Mouse (Mus musculus) forebrain, embryonic 10.5 days (tissue): ENCODE results near the gene Bst1. TPM values are rescaled to one million over a fixed set of nuclear protein-coding genes. Genes with fewer than 3 reads are reported as not detected.

Source experiments
- DNase-seq: peaks from one replicate; pipeline ENCODE4 v3.0.0-alpha.2; 2017; ENCODE audit warnings: low spot score; ENCODE audit errors: extremely low spot score
- H3K27ac ChIP-seq: fragments of 300-500 bp; sonication (generic); 2 replicates; pipeline ENCODE4 v1.5.1; 2016; ENCODE audit warnings: mild to moderate bottlenecking
- H3K27me3 ChIP-seq: fragments of 300-500 bp; sonication (generic); 2 replicates; pipeline ENCODE4 v1.6.1; 2016; ENCODE audit warnings: mild to moderate bottlenecking; ENCODE audit not compliant: poor library complexity, severe bottlenecking
- H3K36me3 ChIP-seq: fragments of 300-500 bp; sonication (generic); replicated peaks from 2 replicates; pipeline ENCODE4 v1.6.1; 2016; ENCODE audit warnings: mild to moderate bottlenecking, moderate library complexity
- H3K4me1 ChIP-seq: fragments of 300-500 bp; sonication (generic); 2 replicates; pipeline ENCODE4 v1.6.1; 2016
- H3K4me3 ChIP-seq: fragments of 300-500 bp; sonication (generic); 2 replicates; pipeline ENCODE4 v1.5.1; 2016; ENCODE audit warnings: mild to moderate bottlenecking, moderate library complexity
- H3K9me3 ChIP-seq: fragments of 300-500 bp; sonication (generic); 2 replicates; pipeline ENCODE4 v1.6.1; 2016; ENCODE audit warnings: mild to moderate bottlenecking, moderate library complexity
- WGBS: fragments of 180-500 bp; shearing (Covaris S2); methylation state at CpG from one replicate; pipeline ENCODE4 v1.1.7; 2016; 5-methylcytosine and 5-hydroxymethylcytosine counted together
- polyA plus RNA-seq: library from polyadenylated mRNA; unstranded; fragments of >200 nt; fragmentation: Nextera tagmentation; extraction: Ambion mirVana; gene quantifications from 2 replicates; pipeline ENCODE4 v1.2.1, GENCODE M21; 2016

Gene Bst1
- polyA plus RNA-seq, 1 experiment from 2014 or later = 0.12 TPM

DNA sequence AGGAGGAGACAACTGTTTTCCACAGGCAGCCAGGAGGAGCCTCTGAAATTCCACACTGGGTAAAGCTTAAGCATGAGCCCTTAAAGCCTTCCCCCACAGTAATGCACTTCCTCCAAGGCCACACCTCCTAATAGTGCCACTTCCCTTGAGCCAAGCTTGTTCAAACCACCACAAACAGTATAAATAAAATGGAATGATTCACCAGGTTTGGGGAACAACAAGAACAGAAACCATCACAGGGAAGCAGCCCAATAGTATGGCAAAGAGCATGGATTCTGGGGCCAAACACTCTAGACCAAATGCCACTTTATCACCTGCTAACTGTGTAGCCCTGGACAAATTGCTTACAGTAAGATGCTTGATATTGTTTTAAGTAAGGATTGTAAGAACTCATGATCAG is 28.9 kb downstream of the Bst1 start:
- Histone ChIP-seq H3K4me1 (peaks cover 7% of the 10 kb centered on the region), H3K9me3 (peaks cover 5% of the 10 kb centered on the region; the same call in 1 of the 2 replicates), H3K27me3 (no peaks in the 10 kb centered on the region), H3K36me3 (no peaks in the 10 kb centered on the region), H3K4me3 (no peak overlapping the region), H3K27ac (no peak overlapping the region)
- no peak for DNase-seq

DNA sequence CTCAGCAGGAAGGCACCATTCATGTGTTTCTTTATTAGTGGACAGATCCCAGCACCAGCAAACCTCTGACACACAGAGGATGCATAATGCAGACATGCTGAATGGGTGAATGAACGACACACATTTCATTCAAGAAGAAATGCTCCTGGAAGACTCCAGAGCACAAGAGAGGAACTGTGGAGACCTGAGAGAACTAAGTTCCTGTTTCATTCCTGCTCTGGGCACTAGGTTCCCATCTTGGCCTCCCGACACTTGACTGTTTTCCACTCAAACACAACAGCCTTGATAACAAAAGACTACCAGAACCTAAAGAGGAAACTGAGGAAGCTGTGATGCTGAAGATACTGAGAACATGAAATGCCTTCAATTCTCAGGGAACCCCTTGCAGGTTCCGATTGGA is 29.6 kb downstream of the Bst1 start:
- DNase-seq = no peak
- no peak overlapping the region for H3K27ac ChIP-seq
- H3K9me3 ChIP-seq = peaks cover 5% of the 10 kb centered on the region; the same call in 1 of the 2 replicates
- 86% methylated on average over 3 of the region's 3 CpGs for WGBS
- no peaks in the 10 kb centered on the region for H3K27me3 ChIP-seq
- no peak overlapping the region for H3K4me3 ChIP-seq
- peaks cover 7% of the 10 kb centered on the region for H3K4me1 ChIP-seq
- no peaks in the 10 kb centered on the region for H3K36me3 ChIP-seq

GRCm38 (mm10) chr5:43853096-43853867 is 34.6 kb downstream of the Bst1 start:
- no peak overlapping the region for H3K27ac ChIP-seq
- 81% methylated on average over 11 of the region's 11 CpGs for WGBS
- H3K4me1 ChIP-seq = no peaks in the 10 kb centered on the region
- H3K9me3 ChIP-seq = peaks cover 3% of the 10 kb centered on the region; the same call in 1 of the 2 replicates
- no peaks in the 10 kb centered on the region for H3K27me3 ChIP-seq
- no peaks in the 10 kb centered on the region for H3K36me3 ChIP-seq
- no peak overlapping the region for H3K4me3 ChIP-seq
- DNase-seq = no peak

DNA sequence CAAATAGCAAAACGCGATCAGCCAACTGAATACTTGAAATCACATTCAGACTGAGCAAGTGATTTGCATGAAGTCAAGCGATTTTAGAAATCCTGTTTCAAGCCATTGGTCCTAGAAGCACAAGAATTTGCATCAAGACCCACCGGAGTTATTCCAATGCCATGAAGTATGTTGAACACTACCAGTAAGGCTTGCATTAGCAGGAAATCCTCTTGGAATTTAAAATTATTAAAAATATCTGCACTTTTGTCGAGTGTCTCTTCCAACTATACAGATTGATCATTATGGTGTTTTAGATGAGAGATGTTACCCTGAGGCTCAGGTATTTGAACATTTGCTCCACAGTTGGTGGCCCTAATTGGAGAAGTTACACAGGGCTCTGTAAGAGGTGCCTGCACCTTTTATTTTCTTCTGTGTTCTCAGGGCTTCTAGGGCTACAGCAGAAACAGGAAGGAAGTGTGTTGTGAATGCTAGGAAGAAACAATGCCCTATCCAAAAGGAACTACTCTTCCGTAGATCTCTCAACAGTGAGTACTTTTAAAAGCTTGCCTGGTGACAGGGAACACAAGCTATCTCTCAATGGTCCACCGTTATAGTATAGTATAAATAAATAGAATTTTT is 35.3 kb downstream of the Bst1 start:
- 86% methylated on average over 7 of the region's 7 CpGs for WGBS
- Histone ChIP-seq H3K36me3 (no peaks in the 10 kb centered on the region), H3K9me3 (peaks cover 3% of the 10 kb centered on the region; the same call in 1 of the 2 replicates), H3K27me3 (no peaks in the 10 kb centered on the region), H3K4me1 (no peaks in the 10 kb centered on the region), H3K27ac (no peak overlapping the region), H3K4me3 (no peak overlapping the region)
- DNase-seq = no peak

DNA sequence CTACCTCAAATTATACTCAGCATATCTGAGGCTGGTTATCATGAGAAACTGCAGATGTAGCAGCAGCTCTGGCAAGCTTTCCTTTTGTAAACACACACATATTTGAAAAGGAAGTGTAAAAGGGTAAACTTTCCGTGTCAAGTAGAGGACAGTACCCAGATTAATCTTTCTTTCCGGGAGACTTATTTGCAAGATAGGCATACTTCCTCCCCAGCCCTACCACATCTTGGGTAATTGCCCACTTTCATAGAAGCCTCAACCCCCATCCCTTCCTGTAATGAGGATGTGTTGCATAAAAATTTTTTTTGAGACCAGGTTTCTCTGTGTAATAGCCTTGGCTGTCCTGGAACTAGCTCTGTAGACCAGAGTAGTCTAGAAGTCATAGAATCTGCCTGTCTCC is 37.1 kb downstream of the Bst1 start:
- no peak for DNase-seq
- H3K27ac ChIP-seq = no peak overlapping the region
- no peaks in the 10 kb centered on the region for H3K36me3 ChIP-seq
- no peaks in the 10 kb centered on the region for H3K27me3 ChIP-seq
- H3K9me3 ChIP-seq = peaks cover 3% of the 10 kb centered on the region; the same call in 1 of the 2 replicates
- H3K4me1 ChIP-seq = no peaks in the 10 kb centered on the region
- no peak overlapping the region for H3K4me3 ChIP-seq
- WGBS = 86% methylated on average over 2 of the region's 2 CpGs

DNA sequence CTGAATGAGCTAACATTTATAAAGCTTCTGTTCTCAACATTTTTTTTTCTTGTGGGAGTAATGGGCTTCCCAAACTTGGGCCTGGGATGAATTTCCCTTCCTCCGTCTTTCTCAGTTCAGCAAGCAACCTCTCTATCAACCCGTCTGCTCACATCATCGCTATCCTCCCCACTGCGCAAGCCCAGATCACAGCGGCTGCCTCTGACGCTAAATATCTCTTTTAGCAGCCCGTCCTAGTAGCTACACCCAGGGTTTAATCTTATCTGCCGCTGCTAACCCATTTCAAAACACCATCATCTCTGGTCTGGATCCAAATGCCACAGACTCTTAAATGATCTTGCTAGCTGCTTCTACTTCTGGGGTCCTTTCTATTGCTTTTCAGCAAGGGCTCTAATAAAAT is 41.0 kb downstream of the Bst1 start:
- no peak overlapping the region for H3K4me3 ChIP-seq
- H3K4me1 ChIP-seq = no peaks in the 10 kb centered on the region
- no peaks in the 10 kb centered on the region for H3K36me3 ChIP-seq
- H3K27ac ChIP-seq = no peak overlapping the region
- H3K27me3 ChIP-seq = no peaks in the 10 kb centered on the region
- no peak for DNase-seq
- WGBS = 94% methylated on average over 8 of the region's 8 CpGs
- peaks cover 3% of the 10 kb centered on the region; the same call in 1 of the 2 replicates for H3K9me3 ChIP-seq

- over 99% methylated on average over 5 of the region's 5 CpGs for WGBS
- no peak overlapping the region for H3K27ac ChIP-seq
- no peaks in the 10 kb centered on the region for H3K36me3 ChIP-seq
- DNase-seq = no peak
- H3K9me3 ChIP-seq = peaks cover 3% of the 10 kb centered on the region; the same call in 1 of the 2 replicates
- no peaks in the 10 kb centered on the region for H3K4me1 ChIP-seq
- no peaks in the 10 kb centered on the region for H3K27me3 ChIP-seq
- no peak overlapping the region for H3K4me3 ChIP-seq
Observed at GRCm38 (mm10) chr5:43860096-43860495, 41.4 kb downstream of the Bst1 start.

DNA sequence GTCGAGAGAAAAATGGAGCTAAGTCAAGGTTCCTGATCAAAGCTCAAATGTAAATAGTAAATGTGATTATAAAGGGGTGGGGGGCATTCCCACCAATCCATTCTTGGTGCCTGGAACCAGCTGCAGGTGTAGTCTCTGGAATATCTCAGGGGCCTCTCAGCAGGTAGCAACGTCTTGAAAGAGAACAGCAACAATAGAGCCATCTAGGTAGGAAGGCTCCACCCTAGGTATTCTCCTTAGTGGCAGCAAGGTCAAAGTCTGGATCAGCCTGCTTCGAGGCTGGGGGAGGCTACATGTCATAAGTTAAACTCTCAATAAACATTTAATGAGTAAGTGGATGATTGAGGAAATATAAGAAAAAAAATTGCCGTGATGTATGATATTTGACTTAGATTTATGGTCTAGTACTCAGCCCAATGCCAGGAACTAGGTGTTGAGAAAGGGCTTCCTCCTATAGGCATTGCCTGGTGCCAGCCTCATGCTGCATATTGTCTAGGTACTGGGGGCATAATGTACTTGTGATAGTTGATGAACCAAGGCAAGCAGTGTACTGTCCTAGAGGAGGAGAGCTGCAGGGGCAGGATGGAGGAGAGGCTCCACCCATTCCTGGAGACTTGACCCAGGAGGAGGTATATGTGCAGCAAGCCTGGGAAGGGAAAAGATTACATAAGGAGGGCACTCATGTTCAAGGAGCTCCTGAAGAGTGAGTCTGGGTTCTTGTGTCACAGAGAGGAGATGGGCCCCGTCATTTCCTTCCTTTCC is 42.2 kb downstream of the Bst1 start:
- Histone ChIP-seq H3K36me3 (no peaks in the 10 kb centered on the region), H3K9me3 (peaks cover 3% of the 10 kb centered on the region; the same call in 1 of the 2 replicates), H3K27me3 (no peaks in the 10 kb centered on the region), H3K4me3 (no peak overlapping the region), H3K27ac (no peak overlapping the region), H3K4me1 (no peaks in the 10 kb centered on the region)
- 82% methylated on average over 5 of the region's 5 CpGs for WGBS
- DNase-seq = no peak

DNA sequence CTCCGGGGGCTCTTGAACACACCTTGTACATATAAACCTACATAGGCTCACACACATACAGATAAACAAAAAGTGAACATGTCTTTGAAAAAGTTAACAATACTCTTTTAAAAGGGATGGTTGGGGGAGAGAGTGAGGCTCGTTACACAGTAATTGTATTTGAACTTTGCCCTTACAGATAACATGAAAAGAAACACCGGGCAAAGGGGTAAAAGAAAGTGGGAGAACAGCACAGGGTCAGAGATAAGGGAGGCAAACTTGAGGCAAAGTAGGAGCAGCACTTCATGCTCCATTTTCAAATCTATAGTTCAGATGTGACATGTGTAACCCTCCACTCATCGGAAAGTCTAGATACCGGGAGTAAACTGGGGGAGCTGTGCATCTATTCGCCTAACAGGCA is 45.0 kb downstream of the Bst1 start:
- Histone ChIP-seq H3K4me3 (no peak overlapping the region), H3K4me1 (peaks cover 4% of the 10 kb centered on the region), H3K27me3 (peaks cover 11% of the 10 kb centered on the region), H3K27ac (no peak overlapping the region), H3K36me3 (no peaks in the 10 kb centered on the region), H3K9me3 (no peaks in the 10 kb centered on the region)
- no peak for DNase-seq
- WGBS = 83% methylated on average over 6 of the region's 6 CpGs

GRCm38 (mm10) chr5:43865316-43865715 is 46.6 kb downstream of the Bst1 start:
- no peak for DNase-seq
- peaks cover 16% of the 10 kb centered on the region for H3K4me1 ChIP-seq
- H3K27ac ChIP-seq = no peak overlapping the region
- no peak overlapping the region for H3K4me3 ChIP-seq
- H3K9me3 ChIP-seq = no peaks in the 10 kb centered on the region
- 84% methylated on average over 2 of the region's 2 CpGs for WGBS
- H3K36me3 ChIP-seq = no peaks in the 10 kb centered on the region
- peaks cover 15% of the 10 kb centered on the region for H3K27me3 ChIP-seq

DNA sequence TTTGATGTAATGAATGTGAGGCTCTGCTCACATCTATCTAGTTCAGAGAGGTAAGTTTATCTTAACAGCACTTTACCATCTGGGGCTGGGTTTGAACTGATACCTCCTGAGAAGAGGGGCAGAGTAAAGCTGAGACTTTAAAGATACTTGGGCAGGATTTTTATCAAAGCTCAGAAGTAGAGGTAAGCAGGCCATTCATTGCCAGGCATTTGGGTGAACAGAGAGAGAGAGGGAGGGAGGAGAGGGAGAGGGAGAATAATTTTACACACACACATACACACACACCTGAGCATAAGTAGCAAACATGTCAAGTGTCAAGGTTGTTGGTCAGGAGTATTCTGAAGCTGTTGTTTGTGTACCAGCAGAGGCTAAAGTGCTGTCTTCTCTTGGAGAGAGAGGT is 49.6 kb downstream of the Bst1 start, which contains the start of gene Cd38:
Gene Cd38 (plus strand): TSS at position 301 of the 400 bp plus-strand sequence.
- no peak for DNase-seq
- H3K9me3 ChIP-seq = no peaks in the 10 kb centered on the region
- no peaks in the 10 kb centered on the region for H3K36me3 ChIP-seq
- H3K27me3 ChIP-seq = peaks cover 15% of the 10 kb centered on the region
- H3K4me1 ChIP-seq = peaks cover 16% of the 10 kb centered on the region
- H3K4me3 ChIP-seq = peak within 1 kb of the TSS; percentile 53
- H3K27ac ChIP-seq = peak within 1 kb of the TSS; percentile 81

- Histone ChIP-seq H3K27ac (peak overlapping the region; percentile 81), H3K4me3 (peak overlapping the region; percentile 53), H3K27me3 (peaks cover 15% of the 10 kb centered on the region), H3K36me3 (no peaks in the 10 kb centered on the region), H3K9me3 (no peaks in the 10 kb centered on the region), H3K4me1 (peaks cover 16% of the 10 kb centered on the region)
- peak; percentile 33 for DNase-seq
- WGBS = 2% methylated on average over 28 of the region's 28 CpGs
Observed at GRCm38 (mm10) chr5:43868711-43869600, 50.3 kb downstream of the Bst1 start.
